Mouse (Mus musculus): ENCODE measurements at regions not wholly inside any gene's neighbourhood (a gene's known extent, or its start where the extent isn't known, plus 50 kb on each side); places are given as distances from the start of the nearest gene placed in this dataset.

- no peak overlapping the region for H3K4me3 ChIP-seq
- H3K36me3 ChIP-seq, result peaks cover 6% of the 10 kb centered on the region
- peaks cover 39% of the 10 kb centered on the region for H3K9me3 ChIP-seq
- peaks cover 27% of the 10 kb centered on the region for H3K4me1 ChIP-seq (replicated peaks)
- no peak for DNase-seq (ENCODE audit: low spot score)
- WGBS, result 96% methylated on average over 16 of the region's 16 CpGs
- H3K27ac ChIP-seq, result no peak overlapping the region
- peaks cover 4% of the 10 kb centered on the region for H3K27me3 ChIP-seq (ENCODE audit: insufficient read depth, poor library complexity, severe bottlenecking)
These were observed 79.6 kb upstream of the Foxn3 start for GRCm38 (mm10) chr12:99643016-99643415.

GRCm38 (mm10) chr12:99642131-99642895, 78.9 kb upstream of the Foxn3 start:
- Histone ChIP-seq H3K27me3 (ENCODE audit: insufficient read depth, poor library complexity, severe bottlenecking) (peaks cover 9% of the 10 kb centered on the region), H3K9me3 (peaks cover 39% of the 10 kb centered on the region), H3K27ac (no peak overlapping the region), H3K4me1 (replicated peaks) (peaks cover 27% of the 10 kb centered on the region), H3K4me3 (no peak overlapping the region), H3K36me3 (peaks cover 6% of the 10 kb centered on the region)
- 85% methylated on average over 7 of the region's 7 CpGs for WGBS
- DNase-seq (ENCODE audit: low spot score), result no peak

- H3K36me3 ChIP-seq, result peaks cover 6% of the 10 kb centered on the region
- WGBS, result 36% methylated on average over 8 of the region's 9 CpGs
- H3K4me3 ChIP-seq, result peak overlapping the region; percentile 43
- H3K27me3 ChIP-seq (ENCODE audit: insufficient read depth, poor library complexity, severe bottlenecking), result peaks cover 12% of the 10 kb centered on the region
- DNase-seq (ENCODE audit: low spot score), result peak; percentile 15
- H3K27ac ChIP-seq, result peak overlapping the region; percentile 86
- H3K9me3 ChIP-seq, result peaks cover 41% of the 10 kb centered on the region
- peaks cover 27% of the 10 kb centered on the region for H3K4me1 ChIP-seq (replicated peaks)
These were observed 77.9 kb upstream of the Foxn3 start for GRCm38 (mm10) chr12:99641278-99641677.

GRCm38 (mm10) chr12:99640214-99641151, 77.1 kb upstream of the Foxn3 start:
- H3K9me3 ChIP-seq, result peaks cover 35% of the 10 kb centered on the region
- H3K4me1 ChIP-seq (replicated peaks), result peaks cover 27% of the 10 kb centered on the region
- H3K27me3 ChIP-seq (ENCODE audit: insufficient read depth, poor library complexity, severe bottlenecking), result peaks cover 12% of the 10 kb centered on the region
- DNase-seq (ENCODE audit: low spot score), result peak; percentile 72
- WGBS, result 7% methylated on average over 18 of the region's 18 CpGs
- H3K4me3 ChIP-seq, result peak overlapping the region; percentile 43
- peaks cover 6% of the 10 kb centered on the region for H3K36me3 ChIP-seq
- peak overlapping the region; percentile 86 for H3K27ac ChIP-seq

GRCm38 (mm10) chr12:99639847-99640213, 76.4 kb upstream of the Foxn3 start:
- Histone ChIP-seq H3K27me3 (ENCODE audit: insufficient read depth, poor library complexity, severe bottlenecking) (peaks cover 12% of the 10 kb centered on the region), H3K27ac (peak overlapping the region; percentile 86), H3K36me3 (peaks cover 2% of the 10 kb centered on the region), H3K4me1 (replicated peaks) (peaks cover 27% of the 10 kb centered on the region), H3K4me3 (peak overlapping the region; percentile 43), H3K9me3 (peaks cover 28% of the 10 kb centered on the region)
- no peak for DNase-seq (ENCODE audit: low spot score)
- WGBS, result 7% methylated on average over 8 of the region's 8 CpGs

GRCm38 (mm10) chr12:99639118-99639517, 75.7 kb upstream of the Foxn3 start:
- Histone ChIP-seq H3K4me1 (replicated peaks) (peaks cover 27% of the 10 kb centered on the region), H3K27ac (no peak overlapping the region), H3K4me3 (no peak overlapping the region), H3K36me3 (no peaks in the 10 kb centered on the region), H3K27me3 (ENCODE audit: insufficient read depth, poor library complexity, severe bottlenecking) (peaks cover 12% of the 10 kb centered on the region), H3K9me3 (peaks cover 21% of the 10 kb centered on the region)
- 87% methylated on average over 3 of the region's 3 CpGs for WGBS
- DNase-seq (ENCODE audit: low spot score), result no peak

- peaks cover 10% of the 10 kb centered on the region for H3K9me3 ChIP-seq
- peaks cover 12% of the 10 kb centered on the region for H3K27me3 ChIP-seq (ENCODE audit: insufficient read depth, poor library complexity, severe bottlenecking)
- no peak overlapping the region for H3K27ac ChIP-seq
- H3K4me1 ChIP-seq (replicated peaks), result peaks cover 27% of the 10 kb centered on the region
- WGBS, result 92% methylated on average over 5 of the region's 5 CpGs
- no peak overlapping the region for H3K4me3 ChIP-seq
- H3K36me3 ChIP-seq, result no peaks in the 10 kb centered on the region
- DNase-seq (ENCODE audit: low spot score), result no peak
These were observed 74.6 kb upstream of the Foxn3 start for GRCm38 (mm10) chr12:99637986-99638385.

GRCm38 (mm10) chr12:99636234-99636633, 72.9 kb upstream of the Foxn3 start:
- H3K9me3 ChIP-seq, result 0 out of 2 replicates have a peak, but pooled peaks cover 3% of the 10 kb centered on the region
- H3K4me3 ChIP-seq, result no peak overlapping the region
- no peak overlapping the region for H3K27ac ChIP-seq
- 82% methylated on average over 3 of the region's 3 CpGs for WGBS
- no peaks in the 10 kb centered on the region for H3K36me3 ChIP-seq
- DNase-seq (ENCODE audit: low spot score), result no peak
- peaks cover 23% of the 10 kb centered on the region for H3K4me1 ChIP-seq (replicated peaks)
- peaks cover 8% of the 10 kb centered on the region for H3K27me3 ChIP-seq (ENCODE audit: insufficient read depth, poor library complexity, severe bottlenecking)

GRCm38 (mm10) chr12:99635361-99635760, 72.0 kb upstream of the Foxn3 start:
- H3K27me3 ChIP-seq (ENCODE audit: insufficient read depth, poor library complexity, severe bottlenecking), result peaks cover 8% of the 10 kb centered on the region
- no peak overlapping the region for H3K27ac ChIP-seq
- DNase-seq (ENCODE audit: low spot score), result no peak
- H3K9me3 ChIP-seq, result 0 out of 2 replicates have a peak, but pooled peaks cover 3% of the 10 kb centered on the region
- peaks cover 14% of the 10 kb centered on the region for H3K4me1 ChIP-seq (replicated peaks)
- WGBS, result 88% methylated on average over 4 of the region's 4 CpGs
- no peaks in the 10 kb centered on the region for H3K36me3 ChIP-seq
- no peak overlapping the region for H3K4me3 ChIP-seq

- Histone ChIP-seq H3K27ac (no peak overlapping the region), H3K4me1 (replicated peaks) (peaks cover 8% of the 10 kb centered on the region), H3K4me3 (no peak overlapping the region), H3K36me3 (no peaks in the 10 kb centered on the region), H3K27me3 (ENCODE audit: insufficient read depth, poor library complexity, severe bottlenecking) (peaks cover 8% of the 10 kb centered on the region), H3K9me3 (0 out of 2 replicates have a peak, but pooled peaks cover 3% of the 10 kb centered on the region)
- 93% methylated on average over 4 of the region's 4 CpGs for WGBS
- no peak for DNase-seq (ENCODE audit: low spot score)
These were observed 71.3 kb upstream of the Foxn3 start for GRCm38 (mm10) chr12:99634726-99635125.

- Histone ChIP-seq H3K9me3 (0 out of 2 replicates have a peak, but pooled peaks cover 3% of the 10 kb centered on the region), H3K27me3 (ENCODE audit: insufficient read depth, poor library complexity, severe bottlenecking) (peaks cover 8% of the 10 kb centered on the region), H3K36me3 (no peaks in the 10 kb centered on the region), H3K4me1 (replicated peaks) (peaks cover 6% of the 10 kb centered on the region; the same call in 1 of the 2 replicates), H3K27ac (no peak overlapping the region), H3K4me3 (no peak overlapping the region)
- DNase-seq (ENCODE audit: low spot score), result no peak
- 90% methylated on average over 10 of the region's 10 CpGs for WGBS
These were observed 70.3 kb upstream of the Foxn3 start for GRCm38 (mm10) chr12:99633678-99634077.

GRCm38 (mm10) chr12:99632988-99633387, 69.6 kb upstream of the Foxn3 start:
- DNase-seq (ENCODE audit: low spot score), result no peak
- Histone ChIP-seq H3K27me3 (ENCODE audit: insufficient read depth, poor library complexity, severe bottlenecking) (peaks cover 8% of the 10 kb centered on the region), H3K9me3 (0 out of 2 replicates have a peak, but pooled peaks cover 3% of the 10 kb centered on the region), H3K27ac (no peak overlapping the region), H3K4me1 (replicated peaks) (peaks cover 13% of the 10 kb centered on the region), H3K4me3 (no peak overlapping the region), H3K36me3 (no peaks in the 10 kb centered on the region)
- WGBS, result 95% methylated on average over 6 of the region's 6 CpGs

GRCm38 (mm10) chr12:99629606-99630005, 66.2 kb upstream of the Foxn3 start:
- no peak for DNase-seq (ENCODE audit: low spot score)

More at GRCm38 (mm10) chr12:99629606-99630005, 66.2 kb upstream of the Foxn3 start:
- Histone ChIP-seq H3K9me3 (no peaks in the 10 kb centered on the region), H3K27me3 (ENCODE audit: insufficient read depth, poor library complexity, severe bottlenecking) (peaks cover 10% of the 10 kb centered on the region), H3K4me3 (no peak overlapping the region), H3K36me3 (no peaks in the 10 kb centered on the region), H3K4me1 (replicated peaks) (peaks cover 25% of the 10 kb centered on the region), H3K27ac (no peak overlapping the region)
- WGBS, result 91% methylated on average over 4 of the region's 4 CpGs

Data from hindbrain, embryonic 10.5 days (tissue).